Comparison of ENCODE assay signal across 8 mouse cellular contexts in genomic region chr7:82204014-82204784, GRCm38 (mm10). TPM values are rescaled to one million over a fixed set of nuclear protein-coding genes. Genes with fewer than 3 reads are reported as not detected.
DNase-seq lines count a peak whose midpoint lies in the region.

No protein-coding gene starts in this region.

- peak; percentile 15 for DNase-seq in adrenal gland, postnatal 25 days
- DNase-seq in adrenal gland, adult (ENCODE audit: inconsistent age in 2 of 2, low spot score in 1 of 2) = no peak
- DNase-seq in right cerebral cortex, adult 2 months (ENCODE audit: low spot score in 2 of 2) = peak; percentile 27 to 41
- DNase-seq in right cerebral cortex, adult 18-20 months = no peak
- peak; percentile 43 for DNase-seq in kidney, postnatal 14 days
- DNase-seq in thymus, postnatal 36 days = peak; percentile 73 to 83
- DNase-seq in gastrocnemius, postnatal 4 days (ENCODE audit: low spot score in 2 of 2) = no peak
- no peak for DNase-seq in left cerebral cortex, postnatal 14 days (ENCODE audit: low spot score in 2 of 2)

- intact Hi-C loops in left cerebral cortex, postnatal 14 days (cut with DNase I) = no loop called here

RNA-seq across cellular contexts. Expression of gene Sh3gl3, which starts 30.6 kb away (rescaled TPM):
- 6.7 and 8.9 TPM in 2 replicates for total RNA-seq in adrenal gland, postnatal 25 days (2021)
- total RNA-seq in gastrocnemius, postnatal 4 days (2021) = 1 to 10 TPM; 5.7 to 6.4 TPM
- total RNA-seq in left cerebral cortex, postnatal 14 days (2021) = 10 to 100 TPM; 61.0 to 62.1 TPM

Comparison
In these comparisons a context has a peak if more than half of its experiments do, and no peak if none do; other contexts are left out.
1. DNase-seq: peak in adrenal gland, postnatal 25 days (single experiment), right cerebral cortex, adult 2 months (2 of 2), kidney, postnatal 14 days (single experiment) and thymus, postnatal 36 days (2 of 2); none in adrenal gland, adult (0 of 2), right cerebral cortex, adult 18-20 months (single experiment), gastrocnemius, postnatal 4 days (0 of 2) and left cerebral cortex, postnatal 14 days (0 of 2).